Mouse (Mus musculus) olfactory bulb, adult 2 months (tissue): ENCODE data around the gene Fam83f.

Source experiments
- CTCF ChIP-seq: fragments of 200-500 bp; IDR thresholded peaks from 2 replicates; pipeline ENCODE4 v1.5.1; 2012; ENCODE audit warnings: low read depth, mild to moderate bottlenecking, low read length, moderate library complexity; ENCODE audit not compliant: insufficient read depth
- POLR2A ChIP-seq: fragments of 200-500 bp; IDR thresholded peaks from 2 replicates; pipeline ENCODE4 v1.6.1; 2012; ENCODE audit warnings: mild to moderate bottlenecking, low read depth, low read length, moderate library complexity; ENCODE audit not compliant: insufficient read depth

GRCm38 (mm10) chr15:80741836-80742235 lies 70.2 kb downstream of the Fam83f start:
- TF ChIP-seq CTCF (no peak), POLR2A (no peak)
